Mouse (Mus musculus): Measurements from ENCODE around the gene Pitpnm2.

- TF ChIP-seq POLR2A (IDR thresholded peaks at IDR 0.05; ENCODE audit: insufficient read depth, low read depth, low read length): no peak
- TF ChIP-seq CTCF (IDR thresholded peaks at IDR 0.05): no peak
- no peak for TF ChIP-seq EP300 (IDR thresholded peaks at IDR 0.05; ENCODE audit: insufficient read depth, low read depth, low read length)
Observed at GRCm38 (mm10) chr5:124199168-124199567, 50.4 kb downstream of the Pitpnm2 start.
